Mouse (Mus musculus) kidney, adult 2 months (tissue): ENCODE measurements around the gene Slc12a5.

Experiments
- CTCF ChIP-seq: fragments of 200-500 bp; conservative IDR thresholded peaks from 2 replicates; pipeline ENCODE4 v1.5.1; 2011; ENCODE audit warnings: low read depth, mild to moderate bottlenecking, control low read depth, low read length, moderate library complexity, mixed read lengths; ENCODE audit not compliant: insufficient read depth, insufficient read length
- POLR2A ChIP-seq: fragments of 200-500 bp; IDR thresholded peaks from one replicate; pipeline ENCODE4 v1.6.1; 2011; ENCODE audit warnings: low read depth, low read length, control low read depth

GRCm38 (mm10) chr2:164972646-164973045 lies 12.0 kb downstream of the Slc12a5 start:
- TF ChIP-seq CTCF (no peak), POLR2A (no peak)
